Mouse (Mus musculus) testis, adult 2 months (tissue): Measurements from ENCODE around the gene Tnfrsf13b.

Experiments
- CTCF ChIP-seq: fragments of 200-500 bp; IDR thresholded peaks from 2 replicates; pipeline ENCODE4 v1.5.1; 2012; ENCODE audit warnings: low read depth, mild to moderate bottlenecking, inconsistent platforms, low read length, moderate library complexity; ENCODE audit not compliant: control insufficient read depth, insufficient read depth, insufficient replicate concordance
- POLR2A ChIP-seq: fragments of 200-500 bp; IDR thresholded peaks from 2 replicates; pipeline ENCODE4 v1.6.1; 2012; ENCODE audit warnings: low read depth, mild to moderate bottlenecking, inconsistent platforms, low read length, moderate library complexity; ENCODE audit not compliant: control insufficient read depth

DNA sequence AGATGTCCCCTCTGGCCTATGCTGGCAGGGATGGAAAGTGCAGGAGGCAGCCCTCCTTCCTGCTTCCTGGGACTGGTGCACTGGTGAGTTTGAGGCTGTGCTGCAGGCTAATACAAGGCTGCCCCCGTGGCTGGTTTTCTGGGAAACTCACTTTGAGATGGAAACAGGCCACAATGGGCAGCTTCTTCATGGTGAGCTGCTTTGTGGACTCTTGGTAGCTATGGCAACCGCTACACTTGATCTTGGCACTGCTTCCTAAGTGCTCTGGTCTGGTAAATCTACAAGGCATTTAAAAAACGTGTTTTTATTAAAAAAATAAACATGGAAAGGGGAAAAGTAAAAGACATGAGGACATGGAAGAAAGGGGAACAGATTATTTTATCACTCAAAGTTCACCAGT, 31.6 kb downstream of the Tnfrsf13b start:
- no peak for TF ChIP-seq CTCF
- TF ChIP-seq POLR2A = no peak
